Mouse (Mus musculus) limb, embryonic 14.5 days (tissue): ENCODE measurements around the gene Gm17545. TPM values are rescaled to one million over a fixed set of nuclear protein-coding genes. Genes with fewer than 3 reads are reported as not detected.

Experiments used
- ATAC-seq: fragments of 200-750 bp; cut with Nextera tagmentation; 2 replicates; pipeline ENCODE4 v1.8.0; 2017; ENCODE audit warnings: low read depth, moderate number of reproducible peaks, moderate TSS enrichment; ENCODE audit not compliant: low FRiP score
- DNase-seq: peaks from one replicate; pipeline ENCODE4 v3.0.0-alpha.2; 2015; ENCODE audit warnings: low spot score
- H3K27ac ChIP-seq: fragments of 300-500 bp; sonication (generic); replicated peaks from 2 replicates; pipeline ENCODE4 v1.5.1; 2014; ENCODE audit warnings: low read depth, mild to moderate bottlenecking, low read length, moderate library complexity, mixed read lengths
- H3K27me3 ChIP-seq: fragments of 300-500 bp; sonication (generic); 2 replicates; pipeline ENCODE4 v1.6.1; 2014; ENCODE audit warnings: low read length, mixed read lengths; ENCODE audit not compliant: control insufficient read depth, insufficient read depth
- H3K36me3 ChIP-seq: fragments of 300-500 bp; sonication (generic); 2 replicates; pipeline ENCODE4 v1.6.1; 2014; ENCODE audit warnings: mild to moderate bottlenecking, low read length, moderate library complexity, mixed read lengths; ENCODE audit not compliant: control insufficient read depth, insufficient read depth
- H3K4me1 ChIP-seq: fragments of 300-500 bp; sonication (generic); 2 replicates; pipeline ENCODE4 v1.6.1; 2014; ENCODE audit warnings: antibody characterized with exemption, low read length, mixed read lengths; ENCODE audit not compliant: control insufficient read depth, insufficient read depth
- H3K4me2 ChIP-seq: fragments of 300-500 bp; sonication (generic); replicated peaks from 2 replicates; pipeline ENCODE4 v1.6.1; 2014; ENCODE audit warnings: low read depth, mild to moderate bottlenecking, low read length, moderate library complexity; ENCODE audit not compliant: severe bottlenecking
- H3K4me3 ChIP-seq: fragments of 300-500 bp; sonication (generic); replicated peaks from 2 replicates; pipeline ENCODE4 v1.5.1; 2014; ENCODE audit warnings: low read length
- H3K9ac ChIP-seq: fragments of 300-500 bp; sonication (generic); 2 replicates; pipeline ENCODE4 v1.6.1; 2014; ENCODE audit warnings: mild to moderate bottlenecking, low read depth, low read length, moderate library complexity; ENCODE audit not compliant: severe bottlenecking
- H3K9me3 ChIP-seq: fragments of 300-500 bp; sonication (generic); 2 replicates; pipeline ENCODE4 v1.6.1; 2016; ENCODE audit warnings: low read length; ENCODE audit not compliant: control insufficient read depth
- POLR2A ChIP-seq: fragments of 200-500 bp; IDR thresholded peaks from 2 replicates; pipeline ENCODE4 v1.8.0; 2012; ENCODE audit warnings: inconsistent platforms, mild to moderate bottlenecking, moderate library complexity, borderline replicate concordance; ENCODE audit not compliant: insufficient read depth, insufficient read length; ENCODE audit errors: extremely low read depth
- WGBS: fragments of 180-500 bp; shearing (Covaris S2); extraction: QIAGEN DNeasy Blood & Tissue Kit; methylation state at CpG from one replicate; pipeline ENCODE4 v1.1.7; 2014; 5-methylcytosine and 5-hydroxymethylcytosine counted together
- polyA plus RNA-seq, 2 experiments: library from polyadenylated mRNA; depleted of rRNA in 1 of 2; stranded (reverse) in 1 of 2; unstranded in 1 of 2; fragments of >200 nt; fragmentation: Nextera tagmentation in 1 of 2; extraction: Ambion mirVana in 1 of 2; gene quantifications; 2 replicates each; pipeline versions ENCODE4 v1.2.1 to v1.2.3; 2012 to 2014

Gene Gm17545
- polyA plus RNA-seq, 2 experiments: not detected

GRCm38 (mm10) chr9:22502972-22503371 lies 48.9 kb downstream of the Gm17545 start:
- H3K9me3 ChIP-seq: no peaks in the 10 kb centered on the region
- DNase-seq (peak; percentile 18), ATAC-seq (no peak)
- no peaks in the 10 kb centered on the region for H3K36me3 ChIP-seq
- no peak overlapping the region for H3K4me2 ChIP-seq
- TF ChIP-seq POLR2A: no peak
- no peak overlapping the region for H3K27ac ChIP-seq
- no peak overlapping the region for H3K9ac ChIP-seq
- H3K4me3 ChIP-seq: no peak overlapping the region
- 38% methylated on average over 2 of the region's 2 CpGs for WGBS
- no peaks in the 10 kb centered on the region for H3K27me3 ChIP-seq
- peaks cover 9% of the 10 kb centered on the region; the same call in 1 of the 2 replicates for H3K4me1 ChIP-seq

- no peaks in the 10 kb centered on the region for H3K36me3 ChIP-seq
- no peak for DNase-seq
- no peaks in the 10 kb centered on the region for H3K9me3 ChIP-seq
- peaks cover 9% of the 10 kb centered on the region; the same call in 1 of the 2 replicates for H3K4me1 ChIP-seq
- 67% methylated on average over 5 of the region's 5 CpGs for WGBS
- no peak overlapping the region for H3K4me3 ChIP-seq
- no peak for TF ChIP-seq POLR2A
- no peak overlapping the region for H3K9ac ChIP-seq
- ATAC-seq: no peak
- no peaks in the 10 kb centered on the region for H3K27me3 ChIP-seq
- H3K4me2 ChIP-seq: no peak overlapping the region
- H3K27ac ChIP-seq: no peak overlapping the region
Observed at GRCm38 (mm10) chr9:22503581-22503980, 49.5 kb downstream of the Gm17545 start.

GRCm38 (mm10) chr9:22505574-22505973 lies 51.5 kb downstream of the Gm17545 start:
- Histone ChIP-seq H3K36me3 (no peaks in the 10 kb centered on the region), H3K9me3 (no peaks in the 10 kb centered on the region), H3K4me2 (no peak overlapping the region), H3K9ac (no peak overlapping the region), H3K27me3 (no peaks in the 10 kb centered on the region), H3K4me1 (peaks cover 9% of the 10 kb centered on the region; the same call in 1 of the 2 replicates), H3K4me3 (no peak overlapping the region), H3K27ac (no peak overlapping the region)
- no peak for ATAC-seq
- no peak for TF ChIP-seq POLR2A
- no peak for DNase-seq
- 51% methylated on average over 2 of the region's 2 CpGs for WGBS

Other genes with a start within 250 kb of the Gm17545 start
- gene Zfp809, start 228.6 kb upstream of the Gm17545 start, polyA plus RNA-seq (2012; rRNA removed): 11.2 and 13.6 TPM in 2 replicates
- 19.6 and 19.7 TPM in 2 replicates for gene Zfp809, start 228.6 kb upstream of the Gm17545 start, polyA plus RNA-seq (2014; fragmentation: Nextera tagmentation; extraction: Ambion mirVana)
- gene Zfp599, start 194.4 kb upstream of the Gm17545 start, polyA plus RNA-seq (2012; rRNA removed): 1.9 and 2.6 TPM in 2 replicates
- gene Zfp599, start 194.4 kb upstream of the Gm17545 start, polyA plus RNA-seq (2014; fragmentation: Nextera tagmentation; extraction: Ambion mirVana): 6.4 and 7.3 TPM in 2 replicates
- 18.9 and 21.2 TPM in 2 replicates for gene Zfp810, start 146.6 kb upstream of the Gm17545 start, polyA plus RNA-seq (2012; rRNA removed)
- 19.3 and 25.7 TPM in 2 replicates for gene Zfp810, start 146.6 kb upstream of the Gm17545 start, polyA plus RNA-seq (2014; fragmentation: Nextera tagmentation; extraction: Ambion mirVana)
- gene Anln, start 65.1 kb upstream of the Gm17545 start, polyA plus RNA-seq (2012; rRNA removed): 26.8 and 35.4 TPM in 2 replicates
- 40.4 and 46.5 TPM in 2 replicates for gene Anln, start 65.1 kb upstream of the Gm17545 start, polyA plus RNA-seq (2014; fragmentation: Nextera tagmentation; extraction: Ambion mirVana)
- 3.6 and 3.7 TPM in 2 replicates for gene 9530077C05Rik, start 42.8 kb upstream of the Gm17545 start, polyA plus RNA-seq (2012; rRNA removed)
- 4.8 and 5.2 TPM in 2 replicates for gene 9530077C05Rik, start 42.8 kb upstream of the Gm17545 start, polyA plus RNA-seq (2014; fragmentation: Nextera tagmentation; extraction: Ambion mirVana)
- 56.7 and 89.7 TPM in 2 replicates for gene Rp9, start 15.5 kb downstream of the Gm17545 start, polyA plus RNA-seq (2012; rRNA removed)
- gene Rp9, start 15.5 kb downstream of the Gm17545 start, polyA plus RNA-seq (2014; fragmentation: Nextera tagmentation; extraction: Ambion mirVana): 69.4 and 78.0 TPM in 2 replicates
- gene Bbs9, start 21.4 kb downstream of the Gm17545 start, polyA plus RNA-seq (2012; rRNA removed): 15.7 and 16.6 TPM in 2 replicates
- gene Bbs9, start 21.4 kb downstream of the Gm17545 start, polyA plus RNA-seq (2014; fragmentation: Nextera tagmentation; extraction: Ambion mirVana): 12.7 and 14.7 TPM in 2 replicates